Mouse (Mus musculus) T-helper 17 cell (primary cell): Measurements from ENCODE around the gene Trim17.

Experiments
- in situ Hi-C, 2 experiments: fragments of 300-600 bp; cut with MboI, MseI; formaldehyde crosslinking; loops; 1 replicate in 1 of 2; 2 replicates in 1 of 2; pipeline ENCODE4 v1.15.1; 2025; ENCODE audit warnings: high pct_unique_total_duplicates in 2 of 2

Gene Trim17

DNA sequence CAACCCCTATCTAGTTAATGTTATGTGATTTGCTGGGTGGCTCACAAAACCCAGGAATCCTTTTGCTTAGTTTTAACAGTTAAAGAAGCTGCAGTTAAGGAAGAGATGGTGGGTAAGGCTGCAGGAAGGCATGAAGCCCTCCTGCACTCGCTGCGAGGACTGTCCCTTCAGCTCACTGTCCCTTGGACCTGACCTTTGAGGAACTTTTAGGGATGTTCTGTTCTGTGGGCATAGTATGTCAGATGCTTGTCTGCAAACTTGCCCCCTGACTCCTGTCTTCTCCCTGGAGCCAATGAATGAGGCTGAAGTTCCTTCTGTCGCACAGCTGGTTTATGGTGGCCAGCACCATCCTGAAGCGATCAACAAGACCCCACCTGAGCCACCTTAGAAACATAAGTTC, 34.7 kb downstream of the Trim17 start:
- in situ Hi-C loops: no loop called here

GRCm38 (mm10) chr11:58990141-58990540, 35.7 kb downstream of the Trim17 start:
- in situ Hi-C loops: no loop called here

DNA sequence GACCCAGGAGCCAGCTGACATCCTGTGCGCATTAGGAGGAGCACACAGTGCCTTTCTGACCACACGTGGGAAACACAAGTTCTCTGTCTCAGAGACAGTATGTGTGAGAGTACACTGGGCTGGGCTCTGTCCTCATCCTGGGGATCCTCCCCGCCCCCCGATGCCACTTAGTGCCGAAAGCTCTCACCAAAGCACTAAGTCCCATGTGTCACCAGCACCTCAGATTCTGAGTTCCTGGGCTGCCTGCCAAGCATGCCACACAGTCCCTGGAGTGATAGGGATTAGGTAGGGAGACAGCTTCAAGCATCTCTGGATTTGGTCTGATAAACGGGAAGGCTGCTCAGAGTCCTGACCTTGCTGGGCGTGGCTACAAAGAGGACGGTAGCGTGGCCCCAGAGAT, 36.3 kb downstream of the Trim17 start:
- in situ Hi-C loops: no loop called here

- in situ Hi-C loops: no loop called here
These were observed 37.4 kb downstream of the Trim17 start for GRCm38 (mm10) chr11:58991911-58992310.

DNA sequence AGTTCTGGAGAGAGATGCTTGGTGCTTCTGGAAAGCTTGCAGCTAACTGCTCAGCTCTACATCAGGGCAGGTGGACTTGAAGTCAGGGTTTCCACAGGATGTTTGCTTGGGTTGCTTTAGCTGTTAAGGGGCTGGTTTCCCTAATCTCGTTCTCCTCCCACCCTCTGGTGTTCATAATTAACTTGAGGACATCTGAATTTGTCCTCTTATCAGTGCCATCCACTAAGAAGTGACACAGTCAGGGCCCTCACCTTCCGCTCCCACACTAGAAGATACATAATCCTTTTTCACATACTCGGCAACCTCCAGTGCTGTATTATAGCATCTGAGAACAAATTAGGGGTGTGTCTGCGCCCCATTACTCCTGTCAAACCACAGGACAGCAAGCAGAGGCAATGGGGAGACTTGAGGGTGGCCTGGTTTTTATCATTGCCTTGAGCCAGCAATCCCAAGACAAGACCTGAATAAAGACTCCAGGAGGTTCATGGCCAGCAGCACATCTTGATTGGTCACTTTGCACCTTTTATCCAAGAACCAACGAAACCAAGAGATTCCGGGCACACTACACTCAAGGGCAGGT, 38.7 kb downstream of the Trim17 start:
- in situ Hi-C loops: no loop called here

DNA sequence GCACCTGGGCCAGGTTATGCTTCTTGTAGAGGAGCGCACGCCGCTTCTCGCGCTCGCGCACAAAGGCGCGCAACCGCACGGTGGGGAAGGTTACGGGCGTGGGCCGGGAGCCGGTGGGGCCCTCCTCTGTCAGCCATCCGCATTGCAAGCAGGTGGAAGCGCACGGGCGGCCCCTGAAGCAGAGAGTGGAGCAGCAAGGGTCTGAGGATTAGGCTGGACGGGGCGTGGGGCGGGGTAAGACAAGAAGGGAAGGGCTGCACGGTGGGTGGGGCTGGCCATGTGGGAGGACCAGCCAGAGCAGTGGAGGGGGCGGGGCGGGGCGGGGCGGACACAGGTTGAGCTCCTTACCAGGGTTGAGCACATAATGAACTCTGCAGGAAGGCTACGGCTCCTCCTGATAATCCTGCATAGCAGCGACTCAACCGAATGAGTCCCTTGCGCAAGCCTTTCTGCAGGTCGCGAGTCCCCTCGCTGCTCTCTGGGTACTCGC, 39.9 kb downstream of the Trim17 start:
- in situ Hi-C loops: no loop called here

DNA sequence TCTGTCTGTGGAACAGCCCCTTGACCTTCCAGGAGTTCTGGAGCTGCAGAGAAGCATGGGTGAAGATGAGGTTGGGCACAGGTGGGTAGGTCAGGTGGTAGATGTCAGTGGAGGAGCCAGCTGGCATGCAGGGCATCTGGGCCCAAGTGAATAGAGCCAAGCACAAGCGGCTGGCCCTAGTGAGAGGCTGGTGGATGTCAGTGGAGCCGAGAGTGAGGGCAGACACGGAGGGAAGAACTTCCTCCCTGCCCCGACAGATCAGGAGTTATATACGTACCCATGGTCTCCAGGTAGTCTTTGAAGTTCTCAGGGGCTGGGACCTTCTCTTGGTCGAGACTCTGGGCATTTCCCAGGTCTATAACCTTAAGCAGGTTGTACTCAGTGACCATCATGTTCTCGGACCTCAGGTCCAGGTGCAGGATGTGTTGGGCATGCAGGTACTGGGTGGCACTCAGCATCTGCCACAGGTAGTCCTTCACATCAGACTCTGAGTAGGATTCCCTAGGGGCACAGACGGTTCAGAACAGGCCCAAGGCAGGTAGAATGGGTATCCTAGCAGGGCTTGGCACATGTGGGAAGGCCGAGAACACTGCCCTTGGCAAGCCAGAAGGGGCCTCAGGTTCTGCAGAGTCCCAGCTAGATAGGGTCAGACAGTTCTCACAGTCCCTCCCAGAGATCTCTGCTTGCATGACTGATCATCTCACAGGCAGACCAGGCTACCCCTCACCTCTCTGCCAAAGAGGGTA, 40.7 kb downstream of the Trim17 start:
- in situ Hi-C loops: no loop called here

DNA sequence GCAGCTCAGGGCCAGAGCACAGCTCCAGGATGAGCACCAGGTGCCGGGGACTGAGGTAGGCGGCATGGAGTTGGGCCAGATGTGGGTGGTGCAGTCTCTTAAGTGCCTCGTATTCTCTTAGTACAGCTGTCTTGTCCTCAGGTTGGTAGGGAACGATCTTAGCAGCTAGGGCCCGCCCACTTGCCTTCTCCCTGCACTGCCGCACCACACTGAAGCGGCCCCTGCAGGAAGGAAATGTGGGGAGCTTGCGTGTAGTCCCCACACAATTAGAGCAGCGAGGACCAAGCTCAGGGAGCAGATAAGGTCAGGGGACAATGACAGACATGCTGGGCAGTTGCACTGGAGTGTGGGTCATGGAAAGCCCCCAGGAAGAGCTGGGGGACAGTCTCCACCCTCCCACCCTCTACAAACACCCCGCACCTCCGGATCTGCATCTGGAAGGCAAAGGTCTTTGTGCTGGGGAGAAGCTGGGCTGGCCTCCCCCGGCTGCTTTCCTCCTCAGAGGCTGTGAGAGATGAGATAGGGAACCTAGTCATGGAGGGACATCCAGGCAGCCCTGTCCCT, 41.4 kb downstream of the Trim17 start:
- in situ Hi-C loops: no loop called here

DNA sequence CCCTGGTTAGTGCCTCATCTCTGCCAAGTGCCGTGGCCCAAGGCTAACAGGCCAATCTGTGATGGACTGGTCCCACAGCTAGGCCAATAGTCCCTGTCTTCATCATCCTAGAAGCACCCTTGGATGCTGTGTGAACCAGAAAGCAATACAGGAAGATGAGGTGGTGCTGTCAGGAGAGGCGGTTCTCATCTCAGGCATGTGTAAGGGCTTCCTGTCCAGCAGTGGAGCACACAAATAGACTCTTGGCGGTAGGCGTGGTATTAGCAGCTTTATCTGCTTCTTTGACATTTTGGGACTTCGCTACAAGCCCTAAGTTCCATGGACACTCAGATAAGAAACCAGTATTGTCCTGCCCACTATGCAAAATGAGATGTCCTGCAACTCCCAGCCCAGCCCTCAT, 43.1 kb downstream of the Trim17 start:
- in situ Hi-C loops: no loop called here

- in situ Hi-C loops: no loop called here
These were observed 44.7 kb downstream of the Trim17 start for GRCm38 (mm10) chr11:58999158-58999557.

- in situ Hi-C loops: no loop called here
These were observed 45.3 kb downstream of the Trim17 start for GRCm38 (mm10) chr11:58999830-59000229.

DNA sequence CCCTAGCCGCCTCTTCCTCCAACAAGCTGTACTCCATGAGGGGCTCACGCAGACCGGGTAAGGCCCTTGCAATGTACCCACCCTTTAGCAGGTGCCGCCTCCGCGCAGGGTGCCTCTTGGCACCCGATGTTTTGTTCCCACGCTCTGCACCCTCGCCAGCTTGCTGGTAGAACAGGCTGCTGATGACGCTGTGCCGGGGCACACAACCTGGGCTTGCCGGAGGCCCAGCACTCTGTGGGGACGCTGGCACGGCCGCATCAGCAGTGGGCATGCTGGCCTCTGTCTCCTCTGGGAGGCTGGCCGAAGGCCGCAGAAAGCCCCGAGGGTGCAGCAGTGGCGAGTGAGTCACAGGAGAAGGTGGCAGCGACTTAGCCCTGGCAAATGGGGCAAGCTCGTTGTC, 46.1 kb downstream of the Trim17 start:
- in situ Hi-C loops: no loop called here

DNA sequence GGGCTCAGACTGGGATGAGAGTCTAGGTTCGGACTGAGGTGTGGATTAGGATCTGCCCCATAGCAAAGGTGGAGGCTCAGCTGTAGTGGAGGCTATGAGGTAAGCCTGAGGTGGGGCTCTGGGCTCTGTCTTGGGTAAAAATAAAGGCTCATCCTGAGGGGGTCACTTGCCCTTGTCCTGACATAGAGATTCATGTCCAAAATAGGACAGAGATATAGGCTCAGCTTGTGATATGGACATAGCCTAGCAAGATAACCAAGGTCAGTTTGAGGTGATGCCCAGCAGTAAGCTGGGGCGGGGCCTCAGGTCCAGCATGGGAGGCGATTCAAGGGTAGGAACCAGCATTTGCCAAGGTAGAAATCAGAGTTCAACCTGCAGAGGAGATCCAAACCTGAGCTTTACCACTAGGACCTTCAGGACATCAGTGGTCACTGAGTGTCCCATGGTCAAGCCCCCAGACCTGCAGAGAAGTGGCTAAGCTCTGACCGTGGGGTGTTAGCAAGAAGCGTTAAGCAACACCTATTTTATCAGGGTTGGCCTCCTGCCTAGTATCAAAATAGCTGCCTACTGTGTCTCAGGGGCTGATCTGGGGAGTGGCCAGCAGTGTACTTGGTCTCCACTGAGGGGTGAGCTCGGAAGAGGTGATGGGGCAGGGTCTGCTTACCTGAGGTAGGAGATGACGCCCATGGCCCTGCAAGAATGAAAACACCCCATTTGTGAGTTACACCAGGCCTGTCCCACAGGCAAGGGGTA, 48.0 kb downstream of the Trim17 start:
- in situ Hi-C loops: no loop called here

GRCm38 (mm10) chr11:59015052-59015451, 60.6 kb downstream of the Trim17 start:
- in situ Hi-C loops: no loop called here
